26 mouse cellular contexts compared by ENCODE assay signal in genomic region chr6:131247206-131247605, GRCm38 (mm10). TPM values are rescaled to one million over a fixed set of nuclear protein-coding genes. Genes with fewer than 3 reads are reported as not detected.
DNase-seq lines count a peak whose midpoint lies in the region; ATAC-seq and TF ChIP-seq lines count a peak whose summit lies in the region.
"Had no signal": no experiment of that assay in that cellular context is flagged by ENCODE, and none has a peak within 500 bp of the region (broad histone marks: within the 10 kb centered on the region; RNA-seq: fewer than 3 reads in every experiment).

Gene Klra2 (minus strand): TSS chr6:131247362.

- H3K4me1 ChIP-seq in liver, adult 2 months (ENCODE audit: control insufficient read depth, insufficient read depth, low read length), result no peaks in the 10 kb centered on the region
- H3K4me1 ChIP-seq in bone marrow macrophage, adult 2 months (ENCODE audit: control insufficient read depth, insufficient read depth, low read length), result peaks cover 21% of the 10 kb centered on the region
- H3K4me1 ChIP-seq in cerebellum, adult 2 months (ENCODE audit: control insufficient read depth, insufficient read depth, low read length), result no peaks in the 10 kb centered on the region
- no peaks in the 10 kb centered on the region for H3K4me1 ChIP-seq in midbrain, embryonic 13.5 days (replicated peaks)
- H3K4me1 ChIP-seq: embryonic facial prominence, embryonic 10.5 days; hindbrain, embryonic 12.5 days; limb, embryonic 13.5 days had no signal

- H3K27ac ChIP-seq in liver, adult 2 months (replicated peaks; ENCODE audit: insufficient read depth, low read depth, low read length), result no peak within 1 kb of the TSS
- peak within 1 kb of the TSS; percentile 40 for H3K27ac ChIP-seq in bone marrow macrophage, adult 2 months (ENCODE audit: insufficient read depth, low read depth, low read length)
- no peak within 1 kb of the TSS for H3K27ac ChIP-seq in cerebellum, adult 2 months (ENCODE audit: insufficient read depth, low read length)
- H3K27ac ChIP-seq in midbrain, embryonic 13.5 days, result no peak within 1 kb of the TSS
- H3K27ac ChIP-seq: embryonic facial prominence, embryonic 10.5 days; hindbrain, embryonic 12.5 days; limb, embryonic 13.5 days had no signal

- WGBS in liver, adult 2 months, result 78% methylated on average over 2 of the region's 2 CpGs
- WGBS in cerebellum, adult 2 months, result 86% methylated on average over 2 of the region's 2 CpGs
- 82% methylated on average over 2 of the region's 2 CpGs for WGBS in midbrain, embryonic 13.5 days

- H3K36me3 ChIP-seq in liver, adult 2 months (ENCODE audit: control insufficient read depth, insufficient read depth, low read length), result no peaks in the 10 kb centered on the region
- H3K36me3 ChIP-seq in midbrain, embryonic 13.5 days, result no peaks in the 10 kb centered on the region
- H3K36me3 ChIP-seq: embryonic facial prominence, embryonic 10.5 days; hindbrain, embryonic 12.5 days; limb, embryonic 13.5 days had no signal

- ATAC-seq in monocyte, adult 5-6 weeks (replicated peaks; ENCODE audit: insufficient number of reproducible peaks, low FRiP score, low TSS enrichment, poor library complexity, severe bottlenecking), result peak; percentile 97
- ATAC-seq in midbrain, embryonic 13.5 days, result no peak
- ATAC-seq: Patski had no signal

- no peak within 1 kb of the TSS for H3K4me3 ChIP-seq in liver, adult 2 months (ENCODE audit: insufficient read depth, low read depth, low read length)
- no peak within 1 kb of the TSS; the same call in 1 of the 2 replicates for H3K4me3 ChIP-seq in bone marrow macrophage, adult 2 months (ENCODE audit: insufficient read depth, low read length)
- H3K4me3 ChIP-seq in cerebellum, adult 2 months (replicated peaks; ENCODE audit: insufficient read depth, low read depth, low read length), result no peak within 1 kb of the TSS
- no peak within 1 kb of the TSS for H3K4me3 ChIP-seq in midbrain, embryonic 13.5 days (replicated peaks)
- H3K4me3 ChIP-seq: embryonic facial prominence, embryonic 10.5 days; hindbrain, embryonic 12.5 days; limb, embryonic 13.5 days had no signal

- no peak within 1 kb of the TSS for H3K4me2 ChIP-seq in midbrain, embryonic 13.5 days (replicated peaks)
- H3K4me2 ChIP-seq: heart, embryonic 11.5 days; hindbrain, embryonic 12.5 days; limb, embryonic 13.5 days; lung, embryonic 14.5 days had no signal

- peak; percentile 28 for DNase-seq in liver, adult 2 months (ENCODE audit: extremely low read depth, low read depth, low spot score)
- DNase-seq in liver (no peak), 3T3-L1 (ENCODE audit: low read depth, low spot score) (peak; percentile 80)
- no peak for DNase-seq in cerebellum, adult 2 months
- DNase-seq: adrenal gland, adult 8-10 months; B cell, adult 2 months; cerebellum, adult 18-20 months; gastrocnemius, postnatal 10 days; heart, postnatal 10 days; kidney, adult 2 months; kidney, postnatal 10 days; layer of hippocampus, postnatal 36 days; lung, embryonic 14.5 days; right cerebral cortex, adult 18-20 months; thymus, postnatal 14 days had no signal

- H3K9me3 ChIP-seq in midbrain, embryonic 13.5 days, result no peaks in the 10 kb centered on the region
- H3K9me3 ChIP-seq: embryonic facial prominence, embryonic 10.5 days; hindbrain, embryonic 12.5 days had no signal

- no peak for TF ChIP-seq POLR2A in liver, adult 2 months (IDR thresholded peaks at IDR 0.05; ENCODE audit: extremely low read depth, insufficient read depth, low read length)
- TF ChIP-seq POLR2A in bone marrow macrophage, adult 2 months (IDR thresholded peaks at IDR 0.05; ENCODE audit: borderline replicate concordance, low read depth, low read length), result no peak
- TF ChIP-seq POLR2A in cerebellum, adult 2 months (IDR thresholded peaks at IDR 0.05; ENCODE audit: borderline replicate concordance, insufficient read depth, low read length), result no peak

- no peak within 1 kb of the TSS for H3K9ac ChIP-seq in liver, adult 2 months (ENCODE audit: low read depth, low read length)
- H3K9ac ChIP-seq in midbrain, embryonic 13.5 days (replicated peaks), result no peak within 1 kb of the TSS
- H3K9ac ChIP-seq: hindbrain, embryonic 12.5 days; limb, embryonic 13.5 days; lung, embryonic 14.5 days had no signal

- no peaks in the 10 kb centered on the region for H3K79me2 ChIP-seq in liver, adult 2 months (ENCODE audit: control insufficient read depth, insufficient read depth, low read length)

- no peaks in the 10 kb centered on the region for H3K27me3 ChIP-seq in liver, adult 2 months (ENCODE audit: control insufficient read depth, insufficient read depth, low read length)
- no peaks in the 10 kb centered on the region for H3K27me3 ChIP-seq in cerebellum, adult 2 months (ENCODE audit: control insufficient read depth, insufficient read depth, low read length)
- H3K27me3 ChIP-seq in midbrain, embryonic 13.5 days, result no peaks in the 10 kb centered on the region
- H3K27me3 ChIP-seq: hindbrain, embryonic 12.5 days; limb, embryonic 13.5 days; Patski had no signal

- TF ChIP-seq CTCF in liver, adult 2 months (IDR thresholded peaks at IDR 0.05; ENCODE audit: low read depth, low read length), result no peak
- TF ChIP-seq CTCF in bone marrow macrophage, adult 2 months (IDR thresholded peaks at IDR 0.05; ENCODE audit: low read depth, low read length), result no peak
- no peak for TF ChIP-seq CTCF in cerebellum, adult 2 months (IDR thresholded peaks at IDR 0.05; ENCODE audit: borderline replicate concordance, insufficient read depth, low read depth, low read length)

RNA-seq across cellular contexts. Expression of gene Klra2, which starts in this region (rescaled TPM):
- total RNA-seq in liver, adult 2 months (2014; rRNA removed), result 3.0 and 3.5 TPM in 2 replicates
- polyA plus RNA-seq in liver, adult 2 months (2012; rRNA removed), result 0.20 and 0.44 TPM in 2 replicates
- polyA plus RNA-seq in bone marrow macrophage, adult 2 months (2012; ENCODE audit: insufficient read depth, insufficient read length, missing spikeins), result 4.5 and 5.3 TPM in 2 replicates
- 201 to 263 TPM (median 257 TPM) in 3 replicates for total RNA-seq in monocyte, adult 5-6 weeks (2017)
- polyA plus RNA-seq in cerebellum, adult 2 months (2012; rRNA removed), result 0.15 and 0.19 TPM in 2 replicates
- polyA plus RNA-seq in midbrain, embryonic 13.5 days (2015; fragmentation: Nextera tagmentation; extraction: Ambion mirVana), result not detected in 2 replicates
- total RNA-seq: heart, postnatal 10 days had no signal
- polyA plus RNA-seq: embryonic facial prominence, embryonic 10.5 days; forebrain, embryonic 11.5 days; heart, embryonic 11.5 days; hindbrain, embryonic 12.5 days; limb, embryonic 13.5 days; midbrain, postnatal 0 days; neural tube, embryonic 11.5 days had no signal

Comparison
In these comparisons a context has a peak if more than half of its experiments do, and no peak if none do; other contexts are left out.
1. RNA of gene Klra2 (total RNA-seq): 201 to 263 TPM in monocyte, adult 5-6 weeks; 3.0 to 3.5 TPM in liver, adult 2 months; every median in the first group is over 10 times any median in the second.
2. DNase-seq: peak in liver, adult 2 months (single experiment) and 3T3-L1 (single experiment); none in liver (single experiment) and cerebellum, adult 2 months (0 of 2).